Mouse (Mus musculus): ENCODE data around the gene Wdr46. TPM values are rescaled to one million over a fixed set of nuclear protein-coding genes. Genes with fewer than 3 reads are reported as not detected.
A peak's percentile ranks its signal among the peaks of the same experiment; 100 is the strongest.
"Not testable (repeated sequence)": the region's sequence is repeated elsewhere in the genome, so short reads cannot be mapped to it uniquely, and the experiment has no call there.

The Wdr46 gene
- total RNA-seq, 4 experiments from 2014 or later, result 7.8 to 11.5 (median 8.7) TPM

- peak; percentile 36 to 45 for DNase-seq (ENCODE audit: low spot score in 2 of 2)
These were observed 10.8 kb downstream of the Wdr46 start, which contains the start of gene B3galt4 for GRCm38 (mm10) chr17:33951021-33951946. TSS of gene B3galt4 (minus strand) at chr17:33951488.

GRCm38 (mm10) chr17:33952015-33952414 is 11.6 kb downstream of the Wdr46 start:
- DNase-seq (ENCODE audit: low spot score in 2 of 2), result not testable (repeated sequence)

GRCm38 (mm10) chr17:33952879-33953278 is 12.4 kb downstream of the Wdr46 start:
- no peak for DNase-seq (ENCODE audit: low spot score in 2 of 2)

GRCm38 (mm10) chr17:33953310-33953709 is 12.8 kb downstream of the Wdr46 start:
- DNase-seq (ENCODE audit: low spot score in 2 of 2), result no peak

GRCm38 (mm10) chr17:33953961-33954565 is 13.6 kb downstream of the Wdr46 start:
- no peak for DNase-seq (ENCODE audit: low spot score in 2 of 2)

DNA sequence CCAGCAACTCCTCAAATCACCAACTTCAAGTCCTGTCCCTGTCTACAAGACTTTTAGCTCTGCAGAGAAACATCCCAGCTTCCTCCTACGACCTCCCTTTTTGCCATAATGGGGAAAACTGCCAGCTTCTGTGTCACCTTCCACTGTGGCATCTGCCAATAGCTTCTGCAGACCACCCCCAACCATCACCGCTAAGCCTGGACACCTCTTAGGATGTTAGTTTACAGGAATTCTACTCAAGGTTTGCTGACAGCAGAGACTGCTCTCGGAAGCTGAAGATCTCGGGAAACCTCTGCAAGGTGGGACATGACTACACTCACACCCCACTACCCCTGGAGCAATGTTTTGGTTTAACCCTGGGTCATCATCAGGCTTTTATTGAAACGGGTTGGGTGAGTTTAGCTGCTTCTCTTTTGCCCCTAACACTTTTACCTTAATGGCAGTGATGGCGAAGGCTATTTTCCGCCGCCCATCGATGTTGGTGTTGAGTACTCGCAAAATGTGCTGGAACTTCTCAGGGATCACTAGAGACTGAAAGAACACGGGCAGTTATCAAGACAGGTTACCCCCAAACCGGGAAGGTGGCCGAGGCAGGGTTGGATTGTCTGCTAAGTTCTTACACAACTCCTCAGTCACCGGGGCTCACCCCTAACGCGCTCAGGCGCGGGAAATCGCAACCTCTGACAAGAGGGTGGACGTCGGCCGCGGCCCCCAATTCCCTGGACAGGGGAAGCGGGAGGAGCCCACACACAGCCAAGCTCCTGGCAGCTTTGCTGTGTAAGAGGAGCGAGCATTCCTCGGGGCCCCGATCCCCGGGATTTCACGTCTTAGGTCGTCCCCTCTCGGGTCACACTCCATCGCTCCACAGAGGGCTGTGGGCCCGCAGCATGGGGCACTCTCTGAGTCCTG is 14.4 kb downstream of the Wdr46 start:
- DNase-seq (ENCODE audit: low spot score in 2 of 2), result no peak

GRCm38 (mm10) chr17:33955555-33956214 is 15.2 kb downstream of the Wdr46 start, which contains the start of the genes Vps52 and Rps18:
TSS of gene Vps52 (plus strand) at chr17:33955812.
TSS of gene Rps18 (minus strand) at chr17:33956001.
- DNase-seq (ENCODE audit: low spot score in 2 of 2), result peak; percentile 93 to 95

GRCm38 (mm10) chr17:33956336-33956735 is 15.9 kb downstream of the Wdr46 start:
- DNase-seq (ENCODE audit: low spot score in 2 of 2), result no peak

DNA sequence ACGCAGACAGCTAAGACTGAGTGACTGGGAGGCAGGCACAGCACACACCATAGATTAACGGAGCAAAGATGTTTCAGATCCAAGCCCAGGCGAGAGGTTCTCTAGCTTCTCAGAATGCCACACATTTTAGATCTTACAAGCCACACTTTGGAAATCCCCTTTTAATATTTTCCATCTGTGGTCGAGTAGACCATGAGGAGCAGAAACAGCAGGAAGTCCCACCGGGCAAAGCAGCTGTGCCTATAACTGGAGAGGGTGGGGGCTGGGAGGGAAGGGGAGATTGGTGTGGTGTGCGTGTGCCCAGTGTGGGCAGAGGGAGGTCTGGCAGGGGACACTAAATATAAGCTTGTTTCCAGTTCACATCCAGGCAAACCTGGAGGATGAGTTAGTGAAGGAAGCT is 17.0 kb downstream of the Wdr46 start:
- DNase-seq (ENCODE audit: low spot score in 2 of 2), result no peak

DNA sequence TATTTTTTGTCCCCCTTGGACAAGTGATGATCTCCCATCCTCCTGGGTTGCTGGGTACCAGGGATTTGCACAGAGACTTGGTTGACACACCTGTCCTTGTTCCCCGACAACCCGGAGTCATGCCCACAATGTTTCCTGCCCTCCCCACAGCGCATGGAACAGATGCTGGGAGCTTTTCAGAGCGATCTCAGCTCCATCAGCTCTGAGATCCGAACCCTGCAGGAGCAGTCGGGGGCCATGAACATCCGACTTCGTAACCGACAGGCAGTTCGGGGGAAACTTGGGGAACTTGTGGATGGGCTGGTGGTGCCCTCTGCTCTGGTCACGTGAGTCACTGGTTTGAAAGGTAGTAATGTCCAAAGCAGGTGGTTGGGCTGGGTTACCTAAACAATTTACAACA is 18.0 kb downstream of the Wdr46 start:
- no peak for DNase-seq (ENCODE audit: low spot score in 2 of 2)

- no peak for DNase-seq (ENCODE audit: low spot score in 2 of 2)
These were observed 18.7 kb downstream of the Wdr46 start for GRCm38 (mm10) chr17:33959135-33959534.

GRCm38 (mm10) chr17:33959948-33960347 is 19.5 kb downstream of the Wdr46 start:
- no peak for DNase-seq (ENCODE audit: low spot score in 2 of 2)

- no peak for DNase-seq (ENCODE audit: low spot score in 2 of 2)
These were observed 22.4 kb downstream of the Wdr46 start for GRCm38 (mm10) chr17:33962876-33963275.

DNA sequence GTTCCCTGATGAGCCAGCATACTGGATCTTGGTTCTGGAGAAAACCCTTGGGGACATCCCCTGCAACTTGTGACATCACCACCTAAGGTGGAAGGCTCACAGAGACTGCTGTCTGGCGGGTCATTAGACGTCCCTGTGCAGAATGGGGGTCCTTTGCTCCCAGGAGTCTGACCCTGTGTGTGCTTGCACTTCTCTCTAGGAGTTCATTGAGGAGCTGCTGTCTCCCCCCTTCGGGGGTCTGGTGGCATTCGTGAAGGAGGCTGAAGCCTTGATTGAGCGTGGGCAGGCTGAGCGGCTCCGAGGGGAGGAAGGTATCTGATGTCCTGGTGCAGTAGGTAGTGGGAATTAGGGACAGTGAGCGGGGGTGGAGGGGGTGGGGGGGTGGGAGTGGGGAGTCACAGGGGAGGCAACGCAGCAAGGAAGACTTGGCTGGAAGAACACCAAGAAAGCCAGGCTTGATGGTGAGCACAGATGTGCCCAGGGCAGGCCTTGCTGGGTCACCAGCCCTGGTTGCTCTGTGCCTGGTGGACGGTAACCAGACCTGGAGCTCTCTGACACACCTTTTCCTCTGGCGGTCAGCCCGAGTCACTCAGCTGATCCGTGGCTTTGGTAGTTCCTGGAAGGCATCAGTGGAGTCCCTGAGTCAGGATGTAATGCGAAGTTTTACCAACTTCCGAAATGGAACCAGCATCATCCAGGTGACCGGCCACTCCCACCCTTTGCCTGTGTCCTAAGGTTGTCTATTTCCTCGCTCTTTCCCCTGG is 24.8 kb downstream of the Wdr46 start:
- no peak for DNase-seq (ENCODE audit: low spot score in 2 of 2)

- no peak for DNase-seq (ENCODE audit: low spot score in 2 of 2)
These were observed 25.5 kb downstream of the Wdr46 start for GRCm38 (mm10) chr17:33965846-33966550.

- peak; percentile 62 to 70 for DNase-seq (ENCODE audit: low spot score in 2 of 2)
These were observed 28.0 kb downstream of the Wdr46 start for GRCm38 (mm10) chr17:33968489-33968888.

DNA sequence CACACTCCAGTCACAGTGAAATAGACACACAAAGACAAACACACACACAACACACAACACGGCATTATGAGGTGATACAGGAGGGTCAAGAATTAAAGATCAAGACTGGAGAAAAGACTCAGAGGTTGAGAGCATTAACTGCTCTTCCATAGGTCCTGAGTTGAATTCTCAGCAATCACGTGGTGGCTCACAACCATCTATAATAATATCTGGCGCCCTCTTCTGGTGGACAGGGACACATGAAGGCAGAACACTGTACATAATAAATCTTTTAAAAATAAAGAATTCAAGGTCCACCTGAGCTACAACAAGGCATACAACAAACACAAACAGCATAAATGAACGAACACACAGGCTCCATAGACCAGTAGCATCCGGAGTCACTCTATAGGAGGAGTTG is 28.5 kb downstream of the Wdr46 start:
- no peak for DNase-seq (ENCODE audit: low spot score in 2 of 2)

- DNase-seq (ENCODE audit: low spot score in 2 of 2), result no peak
These were observed 28.9 kb downstream of the Wdr46 start for GRCm38 (mm10) chr17:33969394-33969793.

GRCm38 (mm10) chr17:33972691-33973090 is 32.2 kb downstream of the Wdr46 start:
- no peak for DNase-seq (ENCODE audit: low spot score in 2 of 2)

All from gastrocnemius, adult 8-10 months (tissue).